Mouse (Mus musculus) embryonic facial prominence, embryonic 11.5 days (tissue): ENCODE measurements around the gene Usp18. TPM values are rescaled to one million over a fixed set of nuclear protein-coding genes. Genes with fewer than 3 reads are reported as not detected.

ENCODE experiments used
- ATAC-seq: fragments of 200-750 bp; cut with Nextera tagmentation; replicated peaks from 2 replicates; pipeline ENCODE4 v1.8.0; 2017; ENCODE audit warnings: low read depth; ENCODE audit not compliant: insufficient number of reproducible peaks, low FRiP score, low TSS enrichment
- DNase-seq: peaks from one replicate; pipeline ENCODE4 v3.0.0-alpha.2; 2015; ENCODE audit warnings: low spot score
- H3K27ac ChIP-seq: fragments of 300-500 bp; sonication (generic); replicated peaks from 2 replicates; pipeline ENCODE4 v1.5.1; 2014; ENCODE audit warnings: mild to moderate bottlenecking, low read depth, low read length, control low read depth
- H3K27me3 ChIP-seq: fragments of 300-500 bp; sonication (generic); 2 replicates; pipeline ENCODE4 v1.6.1; 2014; ENCODE audit warnings: mild to moderate bottlenecking, low read length, moderate library complexity, mixed read lengths; ENCODE audit not compliant: control insufficient read depth, insufficient read depth
- H3K36me3 ChIP-seq: fragments of 300-500 bp; sonication (generic); replicated peaks from 2 replicates; pipeline ENCODE4 v1.6.1; 2014; ENCODE audit warnings: low read depth, mild to moderate bottlenecking, low read length, moderate library complexity, mixed read lengths; ENCODE audit not compliant: control insufficient read depth, insufficient read depth
- H3K4me1 ChIP-seq: fragments of 300-500 bp; sonication (generic); 2 replicates; pipeline ENCODE4 v1.6.1; 2014; ENCODE audit warnings: low read length, mixed read lengths; ENCODE audit not compliant: control insufficient read depth, insufficient read depth
- H3K4me2 ChIP-seq: fragments of 300-500 bp; sonication (generic); 2 replicates; pipeline ENCODE4 v1.6.1; 2014; ENCODE audit warnings: low read depth, mild to moderate bottlenecking, control low read depth, low read length, moderate library complexity
- H3K4me3 ChIP-seq: fragments of 300-500 bp; sonication (generic); 2 replicates; pipeline ENCODE4 v1.5.1; 2014; ENCODE audit warnings: low read depth, low read length, control low read depth
- H3K9ac ChIP-seq: fragments of 300-500 bp; sonication (generic); replicated peaks from 2 replicates; pipeline ENCODE4 v1.6.1; 2014; ENCODE audit warnings: mild to moderate bottlenecking, control low read depth, low read length
- H3K9me3 ChIP-seq: fragments of 300-500 bp; sonication (generic); replicated peaks from 2 replicates; pipeline ENCODE4 v1.6.1; 2016; ENCODE audit warnings: mild to moderate bottlenecking, low read length, inconsistent platforms, mixed read lengths; ENCODE audit not compliant: control insufficient read depth
- WGBS: fragments of 180-500 bp; shearing (Covaris S2); extraction: QIAGEN DNeasy Blood & Tissue Kit; methylation state at CpG from one replicate; pipeline ENCODE4 v1.1.7; 2014; 5-methylcytosine and 5-hydroxymethylcytosine counted together
- polyA plus RNA-seq: library from polyadenylated mRNA; unstranded; fragments of >200 nt; fragmentation: Nextera tagmentation; extraction: Ambion mirVana; gene quantifications from 2 replicates; pipeline ENCODE4 v1.2.1, GENCODE M21; 2014

Usp18 gene
- polyA plus RNA-seq, 1 experiment from 2014 or later = 1.0 TPM

DNA sequence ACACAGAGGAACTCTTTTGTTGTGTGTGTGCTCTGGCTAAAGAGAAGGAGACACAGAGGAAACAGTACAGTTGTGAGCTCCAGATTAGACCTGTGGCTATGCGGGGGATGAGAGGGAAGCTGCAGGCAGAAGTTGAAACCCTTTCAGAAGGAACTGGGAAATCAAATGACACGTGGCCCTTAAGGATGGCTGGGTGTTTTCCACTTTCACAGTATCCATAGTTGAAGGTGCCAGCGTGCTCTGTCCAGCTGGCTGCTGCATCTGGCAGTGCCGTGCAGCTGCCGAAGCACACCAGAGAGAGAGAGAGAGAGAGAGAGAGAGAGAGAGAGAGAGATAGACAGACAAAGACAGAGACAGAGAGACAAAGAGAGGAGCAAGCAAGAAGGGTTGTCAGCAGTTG, 5.5 kb downstream of the Usp18 start:
- DNase-seq (no peak), ATAC-seq (no peak)
- Histone ChIP-seq H3K9ac (no peak overlapping the region), H3K4me2 (no peak overlapping the region), H3K27me3 (no peaks in the 10 kb centered on the region), H3K27ac (no peak overlapping the region), H3K36me3 (no peaks in the 10 kb centered on the region), H3K9me3 (no peaks in the 10 kb centered on the region), H3K4me3 (no peak overlapping the region), H3K4me1 (no peaks in the 10 kb centered on the region)
- WGBS = 70% methylated on average over 5 of the region's 5 CpGs

DNA sequence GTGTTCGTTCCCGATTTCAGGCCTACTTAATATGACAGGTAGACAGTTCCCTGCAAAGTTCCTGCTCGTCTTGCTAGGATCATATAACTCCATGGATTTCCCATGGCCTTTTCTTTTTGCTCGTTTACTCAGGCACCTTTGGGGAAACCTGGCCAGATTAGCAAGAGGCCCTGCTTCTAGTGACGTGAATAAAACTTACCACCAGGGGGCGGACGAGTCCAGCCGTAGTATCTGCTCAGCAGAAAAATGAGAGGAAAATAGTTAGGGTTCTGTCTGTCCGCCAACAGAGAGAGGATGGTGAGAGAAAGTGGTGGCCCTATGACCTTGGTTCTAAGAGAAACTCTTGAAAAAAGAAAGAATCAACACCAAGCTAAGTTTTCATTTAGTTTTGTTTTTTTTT, 14.8 kb downstream of the Usp18 start:
- WGBS = 34% methylated on average over 9 of the region's 9 CpGs
- DNase-seq (peak; percentile 84), ATAC-seq (no peak)
- Histone ChIP-seq H3K9me3 (no peaks in the 10 kb centered on the region), H3K9ac (no peak overlapping the region), H3K4me1 (no peaks in the 10 kb centered on the region), H3K4me3 (no peak overlapping the region), H3K27me3 (no peaks in the 10 kb centered on the region), H3K27ac (no peak overlapping the region), H3K4me2 (no peak overlapping the region), H3K36me3 (no peaks in the 10 kb centered on the region)

DNA sequence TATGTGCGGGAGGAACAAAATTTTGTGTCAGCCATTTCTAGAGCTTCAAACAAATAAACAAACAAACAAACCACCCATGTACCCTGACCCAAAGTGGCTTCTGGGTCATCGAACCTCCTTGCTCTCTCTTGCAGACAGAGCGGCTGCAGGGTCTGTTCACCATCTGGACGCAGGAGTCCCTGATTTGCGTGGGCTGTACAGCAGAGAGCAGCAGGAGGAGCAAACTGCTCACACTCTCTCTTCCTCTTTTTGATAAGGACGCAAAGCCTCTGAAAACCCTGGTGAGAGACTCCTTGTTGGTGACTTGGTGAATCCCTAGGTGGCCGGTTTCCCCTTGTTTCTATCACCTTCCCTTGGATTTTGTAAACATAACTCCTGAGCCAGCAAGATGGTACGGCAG, 15.5 kb downstream of the Usp18 start:
- H3K4me1 ChIP-seq = no peaks in the 10 kb centered on the region
- H3K4me3 ChIP-seq = no peak overlapping the region
- H3K9ac ChIP-seq = no peak overlapping the region
- no peak for DNase-seq
- H3K27ac ChIP-seq = no peak overlapping the region
- no peaks in the 10 kb centered on the region for H3K27me3 ChIP-seq
- H3K9me3 ChIP-seq = no peaks in the 10 kb centered on the region
- no peak for ATAC-seq
- H3K4me2 ChIP-seq = no peak overlapping the region
- H3K36me3 ChIP-seq = no peaks in the 10 kb centered on the region
- WGBS = 82% methylated on average over 8 of the region's 8 CpGs

DNA sequence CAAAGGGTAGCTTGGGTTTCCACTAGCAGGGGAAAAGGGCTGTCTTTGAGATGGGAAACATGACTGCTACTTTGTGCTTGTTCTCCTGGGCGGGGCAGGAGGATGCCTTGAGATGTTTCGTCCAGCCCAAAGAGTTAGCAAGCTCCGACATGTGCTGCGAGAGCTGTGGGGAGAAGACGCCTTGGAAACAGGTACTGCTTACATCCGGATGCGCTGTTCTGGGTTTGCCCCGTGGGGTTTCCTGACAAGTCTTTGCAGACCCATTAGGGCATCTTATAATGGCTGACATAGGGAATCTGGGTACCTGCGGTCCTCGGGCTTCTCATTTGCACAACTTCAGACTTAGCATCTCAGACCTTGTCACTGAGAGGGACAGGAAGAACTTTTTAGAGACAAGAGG, 16.3 kb downstream of the Usp18 start:
- no peaks in the 10 kb centered on the region for H3K4me1 ChIP-seq
- H3K9me3 ChIP-seq = no peaks in the 10 kb centered on the region
- WGBS = 87% methylated on average over 10 of the region's 10 CpGs
- ATAC-seq = no peak
- H3K27me3 ChIP-seq = no peaks in the 10 kb centered on the region
- DNase-seq = no peak
- no peak overlapping the region for H3K9ac ChIP-seq
- H3K27ac ChIP-seq = no peak overlapping the region
- no peak overlapping the region for H3K4me2 ChIP-seq
- H3K36me3 ChIP-seq = no peaks in the 10 kb centered on the region
- H3K4me3 ChIP-seq = no peak overlapping the region

DNA sequence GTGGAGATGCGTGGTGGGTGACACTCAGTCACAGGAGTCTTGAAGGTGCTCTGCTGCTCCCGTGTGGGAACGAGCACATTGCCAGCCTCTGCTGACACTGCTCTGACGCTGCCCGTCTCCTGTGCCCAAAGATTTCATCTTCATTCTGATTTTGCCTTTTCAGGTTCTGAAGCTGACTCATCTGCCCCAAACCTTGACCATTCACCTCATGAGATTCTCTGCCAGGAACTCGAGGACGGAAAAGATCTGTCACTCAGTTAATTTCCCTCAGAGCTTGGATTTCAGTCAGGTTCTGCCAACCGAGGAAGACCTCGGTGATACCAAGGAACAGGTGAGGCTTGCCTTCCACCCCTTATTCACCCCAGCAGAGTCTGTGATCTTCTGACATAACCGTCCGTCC, 16.8 kb downstream of the Usp18 start:
- H3K4me3 ChIP-seq = no peak overlapping the region
- H3K27ac ChIP-seq = no peak overlapping the region
- H3K9ac ChIP-seq = no peak overlapping the region
- no peak overlapping the region for H3K4me2 ChIP-seq
- no peak for DNase-seq
- 90% methylated on average over 11 of the region's 11 CpGs for WGBS
- H3K9me3 ChIP-seq = no peaks in the 10 kb centered on the region
- H3K36me3 ChIP-seq = no peaks in the 10 kb centered on the region
- H3K27me3 ChIP-seq = no peaks in the 10 kb centered on the region
- ATAC-seq = no peak
- H3K4me1 ChIP-seq = no peaks in the 10 kb centered on the region

DNA sequence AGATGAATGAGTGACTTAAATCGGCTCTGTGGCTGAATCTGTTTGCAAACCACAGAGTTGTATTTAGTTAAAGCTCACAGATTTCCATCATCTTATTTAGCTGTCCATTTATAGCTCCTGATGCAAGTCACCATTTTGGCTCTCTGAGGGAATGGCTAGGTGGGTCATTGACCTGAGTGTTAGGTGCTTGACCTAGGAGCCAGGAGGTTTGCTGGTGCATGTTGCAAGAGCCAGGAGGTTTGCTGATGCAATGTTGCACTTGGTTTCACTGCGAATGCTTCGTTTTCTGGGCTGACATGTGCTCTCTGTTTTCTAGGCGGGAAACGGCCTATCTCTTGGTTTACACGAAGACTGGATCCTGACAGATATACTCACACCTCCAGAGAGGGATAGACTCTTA, 24.4 kb downstream of the Usp18 start:
- Histone ChIP-seq H3K36me3 (no peaks in the 10 kb centered on the region), H3K4me1 (no peaks in the 10 kb centered on the region), H3K9me3 (no peaks in the 10 kb centered on the region), H3K27ac (no peak overlapping the region), H3K4me3 (no peak overlapping the region), H3K27me3 (no peaks in the 10 kb centered on the region), H3K9ac (no peak overlapping the region), H3K4me2 (no peak overlapping the region)
- WGBS = 83% methylated on average over 6 of the region's 6 CpGs
- DNase-seq (no peak), ATAC-seq (no peak)

DNA sequence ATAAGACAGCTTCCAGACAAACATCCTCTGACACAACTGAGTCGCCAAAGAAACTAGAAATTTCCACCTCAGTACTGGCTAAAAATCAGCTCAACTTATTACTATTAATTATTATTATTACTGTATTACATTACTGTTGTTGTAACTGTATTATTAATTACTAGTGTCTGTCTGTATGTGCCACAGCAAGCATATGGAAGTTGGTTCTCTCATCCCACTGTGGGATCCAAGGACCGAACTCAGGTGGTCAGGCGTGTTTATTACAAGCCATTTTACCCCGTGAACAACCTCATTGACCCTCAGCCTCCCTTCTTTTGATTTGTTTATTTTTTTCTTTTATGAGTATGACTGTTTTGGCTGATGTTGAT, 26.0 kb downstream of the Usp18 start:
- ATAC-seq (no peak; the same call in 1 of the 2 replicates), DNase-seq (no peak)
- no peaks in the 10 kb centered on the region for H3K4me1 ChIP-seq
- no peaks in the 10 kb centered on the region for H3K27me3 ChIP-seq
- WGBS = 14% methylated on average over 4 of the region's 4 CpGs
- no peak overlapping the region for H3K4me2 ChIP-seq
- no peak overlapping the region for H3K27ac ChIP-seq
- H3K36me3 ChIP-seq = no peaks in the 10 kb centered on the region
- no peaks in the 10 kb centered on the region for H3K9me3 ChIP-seq
- H3K9ac ChIP-seq = no peak overlapping the region
- H3K4me3 ChIP-seq = no peak overlapping the region

DNA sequence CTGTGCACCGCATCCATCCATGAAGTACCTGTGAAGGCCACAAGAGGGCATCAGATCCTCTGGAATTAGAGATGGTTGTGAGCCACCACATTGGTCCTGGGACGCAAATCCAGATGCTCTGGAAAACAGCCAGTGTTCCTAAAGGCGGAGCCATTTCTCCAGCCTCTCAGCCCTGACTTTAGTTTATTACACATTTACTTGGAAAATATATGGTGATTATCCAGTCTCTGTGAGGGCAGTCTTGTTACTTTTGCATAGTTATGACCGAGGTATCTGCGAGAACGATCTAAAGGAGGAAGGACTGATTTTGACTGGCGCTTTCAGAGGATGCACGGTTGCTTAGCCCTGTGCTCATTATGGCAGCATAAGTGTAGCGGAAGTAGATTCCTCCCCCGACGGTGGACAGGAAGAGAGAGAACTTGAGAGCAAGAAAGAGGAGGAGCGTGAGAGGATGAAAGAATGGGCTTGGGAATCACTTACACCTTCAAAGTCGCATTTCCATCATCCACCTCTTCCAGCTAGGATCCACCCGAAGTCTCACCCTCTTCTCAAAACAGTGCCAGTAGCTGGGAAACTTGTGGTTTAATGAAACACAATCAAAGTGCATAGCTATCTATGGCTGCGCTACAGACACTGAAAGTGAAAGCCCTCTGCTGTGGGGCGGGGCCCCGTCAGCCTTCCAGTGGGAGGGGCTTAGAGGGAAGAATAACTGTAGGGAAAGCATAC, 26.5 kb downstream of the Usp18 start:
- 15% methylated on average over 17 of the region's 17 CpGs for WGBS
- DNase-seq (peak; percentile 93), ATAC-seq (peak; percentile 86)
- Histone ChIP-seq H3K4me3 (peak overlapping the region; percentile 32), H3K9me3 (no peaks in the 10 kb centered on the region), H3K27ac (0 out of 2 replicates have a peak overlapping the region, but pooled peaks have one; percentile 52), H3K36me3 (no peaks in the 10 kb centered on the region), H3K4me1 (no peaks in the 10 kb centered on the region), H3K27me3 (no peaks in the 10 kb centered on the region), H3K9ac (peak overlapping the region; percentile 46), H3K4me2 (peak overlapping the region; percentile 43)
